Mouse (Mus musculus) embryo, embryonic 11.5 days (tissue): Measurements from ENCODE around the gene Gpr6.

Experiments used
- DNase-seq: peaks from one replicate; pipeline ENCODE4 v3.0.0-alpha.2; 2012; ENCODE audit warnings: low read depth, low spot score

The Gpr6 gene

DNA sequence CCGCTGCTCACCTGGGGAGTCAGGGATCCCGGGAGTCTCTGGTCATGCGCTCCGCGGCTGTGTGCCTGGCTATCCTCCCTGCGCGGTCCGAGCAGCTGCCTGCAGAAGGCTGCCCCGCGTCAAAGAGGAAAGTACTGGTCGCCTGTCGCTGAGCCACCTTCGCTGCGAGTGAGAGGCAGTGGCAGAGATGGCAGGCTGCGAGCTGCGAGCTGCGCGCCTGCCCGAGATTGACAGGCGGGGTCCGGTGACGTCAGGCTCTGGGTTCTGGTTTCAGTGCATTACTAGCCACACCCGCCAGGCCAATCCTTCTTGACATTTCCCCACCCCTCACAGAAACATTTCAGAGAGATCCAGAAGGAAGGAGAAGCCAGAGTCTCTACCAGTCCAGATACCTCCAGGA is at the start of gene Gpr6:
TSS of gene Gpr6 (minus strand) at position 170 of the 400 bp plus-strand sequence.
- peak; percentile 5 for DNase-seq

DNA sequence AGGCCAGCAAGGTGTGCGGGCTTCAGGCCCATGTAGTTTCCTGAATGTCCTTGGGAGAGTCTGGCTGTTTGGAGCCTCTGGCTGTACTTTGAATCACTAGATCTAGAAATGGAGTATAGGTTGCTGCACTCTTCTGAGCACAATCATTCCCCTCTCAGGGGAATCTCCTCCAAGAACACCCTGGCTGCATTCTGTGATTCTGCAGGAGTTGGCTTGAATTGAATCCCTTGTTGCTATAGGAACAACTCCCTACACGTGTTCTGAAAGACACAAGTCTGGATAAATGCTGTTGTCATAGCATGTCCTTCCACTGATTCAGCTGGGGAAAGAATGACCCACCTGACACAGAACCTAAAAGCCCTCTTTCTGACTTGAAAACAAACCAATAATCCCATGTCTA is 28.0 kb upstream of the Gpr6 start:
- DNase-seq: no peak

GRCm38 (mm10) chr10:41098137-41098536 is 26.1 kb upstream of the Gpr6 start:
- DNase-seq: no peak

- peak; percentile 16 for DNase-seq
Observed at GRCm38 (mm10) chr10:41088852-41089251, 16.8 kb upstream of the Gpr6 start.

GRCm38 (mm10) chr10:41071696-41072095 is 389 bp downstream of the Gpr6 start:
- peak; percentile 75 for DNase-seq

GRCm38 (mm10) chr10:41070693-41071651 is 1.1 kb downstream of the Gpr6 start:
- peak; percentile 4 for DNase-seq

DNA sequence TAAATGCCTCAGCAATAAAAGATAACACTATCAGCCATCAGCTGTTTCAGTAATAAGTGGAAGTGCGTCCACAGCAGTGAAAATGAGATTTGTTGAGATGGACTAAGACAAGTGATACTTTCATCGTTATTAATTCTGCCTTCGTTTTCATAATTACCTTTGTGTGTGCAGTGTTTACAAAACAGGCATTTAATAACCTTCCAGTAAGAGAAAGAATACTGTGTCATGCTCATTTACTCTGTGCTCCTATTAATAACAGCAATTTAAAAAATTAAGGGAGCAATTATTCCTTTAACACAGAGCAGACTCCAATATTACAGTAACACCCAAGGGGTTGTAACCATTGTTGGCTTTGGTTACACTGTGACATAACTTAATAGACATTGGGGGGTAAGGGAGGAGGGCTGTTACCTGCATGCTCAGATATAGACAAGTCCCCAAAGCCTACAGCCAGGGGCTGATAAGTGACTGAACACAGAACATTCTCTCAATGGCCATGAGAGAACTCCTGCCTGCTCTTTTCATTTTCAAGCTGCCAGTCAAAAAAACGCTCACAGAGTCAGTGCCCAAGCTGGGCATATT is 11.7 kb downstream of the Gpr6 start:
- no peak for DNase-seq

- DNase-seq: no peak
Observed at GRCm38 (mm10) chr10:41055581-41055980, 16.5 kb downstream of the Gpr6 start.

DNA sequence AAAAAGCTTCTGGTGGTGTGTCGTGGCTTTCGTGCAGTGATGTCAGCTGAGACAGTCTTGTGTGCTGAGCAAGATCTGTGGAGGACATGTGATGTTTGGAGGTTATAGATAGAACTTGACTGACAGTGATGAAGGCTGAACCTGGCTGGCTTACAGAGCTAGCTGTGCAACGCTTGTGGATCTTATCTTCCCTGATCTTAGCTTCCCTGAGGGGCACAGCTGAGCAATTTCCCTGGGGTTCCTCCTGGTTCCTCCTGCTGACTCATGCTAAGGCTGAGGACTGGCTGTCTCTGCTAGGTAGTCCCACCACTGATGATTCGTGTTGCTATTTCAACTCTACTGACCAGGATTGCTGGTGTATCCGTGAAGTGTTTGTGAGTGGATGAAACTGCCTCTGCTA is 18.1 kb downstream of the Gpr6 start:
- DNase-seq: no peak

GRCm38 (mm10) chr10:41042272-41042671 is 29.8 kb downstream of the Gpr6 start:
- no peak for DNase-seq

DNA sequence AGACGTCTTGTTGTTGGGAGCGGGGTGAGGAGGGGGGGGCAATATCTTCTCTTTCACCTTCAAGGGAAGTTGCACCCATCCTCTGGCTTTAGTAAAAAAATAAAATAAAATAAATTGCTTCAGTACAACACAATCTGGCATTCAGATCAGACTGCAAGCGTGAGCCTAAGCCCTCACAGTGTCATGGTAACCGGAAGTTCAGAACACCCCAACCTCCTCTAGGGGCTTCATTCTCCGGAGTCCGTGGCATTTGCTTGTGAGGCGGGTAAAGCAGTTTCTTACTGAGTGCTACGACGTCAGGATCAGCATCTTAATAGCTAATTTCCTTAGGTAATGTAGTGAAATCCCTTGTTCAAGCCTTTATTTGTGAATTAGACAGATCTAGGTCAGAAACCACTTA is 30.6 kb downstream of the Gpr6 start:
- no peak for DNase-seq

DNA sequence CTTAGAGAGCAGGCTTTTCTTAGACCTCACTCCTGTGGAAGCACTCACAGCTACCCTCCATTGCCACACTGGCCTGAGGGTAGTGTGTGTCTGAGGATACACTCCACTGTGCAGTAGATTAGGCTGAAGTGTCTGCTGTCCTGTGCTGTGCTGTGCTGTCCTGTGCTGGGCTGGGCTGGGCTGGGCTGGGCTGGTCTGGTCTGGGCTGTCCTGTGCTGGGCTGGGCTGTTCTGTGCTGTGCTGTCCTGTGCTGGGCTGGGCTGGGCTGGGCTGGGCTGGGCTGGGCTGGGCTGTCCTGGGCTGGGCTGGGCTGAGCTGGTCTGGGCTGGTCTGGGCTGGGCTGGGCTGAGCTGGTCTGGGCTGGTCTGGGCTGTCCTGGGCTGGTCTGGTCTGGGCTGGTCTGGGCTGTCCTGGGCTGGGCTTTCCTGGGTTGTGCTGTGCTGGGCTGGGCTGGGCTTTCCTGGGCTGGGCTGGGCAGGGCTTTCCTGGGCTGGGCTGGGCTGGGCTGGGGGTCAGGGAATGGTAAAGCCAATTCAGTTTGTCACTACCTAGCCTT is 31.5 kb downstream of the Gpr6 start:
- no peak for DNase-seq

DNA sequence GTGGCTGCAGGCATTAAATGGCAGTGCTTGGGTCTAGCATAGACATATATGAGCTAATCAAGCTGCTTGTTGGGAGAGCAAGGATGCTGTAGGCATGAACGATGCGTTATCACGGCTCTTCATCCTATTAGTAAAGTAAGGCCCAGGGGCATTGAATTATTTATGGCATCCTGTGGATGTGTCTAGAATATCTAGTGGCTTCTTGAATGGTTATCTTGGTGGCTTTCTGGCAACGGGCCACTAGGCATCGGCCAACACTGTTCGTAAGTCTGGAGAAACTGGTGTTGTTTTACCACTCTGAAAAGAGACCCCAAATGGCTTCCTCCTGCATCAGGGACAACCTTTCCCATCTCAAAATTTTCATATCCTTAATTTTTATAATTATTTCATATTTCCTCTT is 33.6 kb downstream of the Gpr6 start:
- no peak for DNase-seq

- DNase-seq: no peak
Observed at GRCm38 (mm10) chr10:41037722-41038121, 34.4 kb downstream of the Gpr6 start.

DNA sequence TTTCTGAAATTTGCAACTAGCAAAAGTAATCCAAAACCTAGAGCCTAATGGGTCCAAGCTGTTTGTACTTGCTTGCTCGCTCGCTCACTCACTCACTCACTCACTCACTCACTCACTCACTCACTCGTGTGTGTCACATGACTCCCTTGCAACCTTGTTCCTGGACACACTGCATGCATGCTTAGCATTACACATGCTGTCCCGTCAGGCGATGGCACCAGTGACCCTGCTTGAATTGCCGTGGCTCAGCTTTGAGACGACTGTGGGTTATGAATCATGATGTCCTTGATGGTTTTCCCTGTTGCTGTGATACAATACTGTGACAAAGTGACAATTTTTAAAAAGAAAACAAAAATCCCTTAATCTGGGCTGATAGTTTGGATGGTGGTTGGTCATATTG is 39.3 kb downstream of the Gpr6 start:
- DNase-seq: no peak

DNA sequence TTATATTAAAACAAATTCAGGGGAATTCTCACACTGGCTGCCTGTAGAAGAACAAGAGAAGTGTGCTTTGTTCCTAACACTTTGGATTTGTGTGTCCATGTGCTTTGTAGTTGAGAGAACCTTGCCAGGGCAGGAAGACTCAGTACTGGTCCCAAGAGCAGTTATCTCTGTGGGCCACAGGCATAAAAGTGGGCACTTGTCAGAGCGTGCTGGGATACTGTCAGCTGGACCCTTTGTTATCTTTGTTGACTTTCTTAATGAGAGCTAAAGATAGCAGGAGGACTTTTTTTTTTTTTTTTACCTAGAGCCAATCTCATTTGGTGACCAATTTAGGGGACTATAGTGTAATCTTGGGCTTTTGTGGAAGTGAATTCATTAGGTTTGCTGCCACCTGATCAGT is 47.2 kb downstream of the Gpr6 start:
- DNase-seq: no peak

DNA sequence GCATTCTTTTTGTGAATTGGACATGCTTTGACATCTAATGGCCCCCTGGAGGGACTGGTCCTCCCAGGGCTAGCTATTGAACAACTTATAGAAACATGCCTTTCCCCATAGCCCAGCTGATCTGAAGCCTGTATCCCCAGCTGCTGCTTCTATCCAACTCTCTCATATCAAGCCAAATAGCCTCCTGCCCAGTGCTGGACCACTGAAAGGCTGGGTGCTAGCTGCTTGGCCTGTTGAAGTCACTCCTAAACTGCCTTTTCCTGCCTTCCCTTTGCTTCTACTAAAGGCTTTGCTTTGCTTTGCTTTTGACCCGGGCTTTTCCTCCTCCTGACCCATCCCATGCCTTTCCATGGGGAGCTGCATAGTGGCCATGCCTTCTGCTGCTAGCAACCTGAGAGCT is 47.7 kb downstream of the Gpr6 start:
- DNase-seq: no peak

GRCm38 (mm10) chr10:41022226-41022625 is 49.9 kb downstream of the Gpr6 start:
- DNase-seq: no peak
